Mouse (Mus musculus): ENCODE measurements around the gene 1700016D06Rik.

GRCm38 (mm10) chr8:11749472-11749871, 48.6 kb upstream of the 1700016D06Rik start:
- TF ChIP-seq CTCF (IDR thresholded peaks at IDR 0.05; ENCODE audit: control insufficient read depth, insufficient read depth, low read length) (no peak), POLR2A (IDR thresholded peaks at IDR 0.05; ENCODE audit: borderline replicate concordance, control insufficient read depth, low read depth, low read length) (no peak)

All from bone marrow, adult 2 months (tissue).